Mouse (Mus musculus) limb, embryonic 13.5 days (tissue): ENCODE measurements at regions not wholly inside any gene's neighbourhood (a gene's known extent, or its start where the extent isn't known, plus 50 kb on each side); places are given as distances from the start of the nearest gene placed in this dataset.

Source experiments
- ATAC-seq: fragments of 200-750 bp; cut with Nextera tagmentation; 2 replicates; pipeline ENCODE4 v1.8.0; 2017; ENCODE audit warnings: low read depth, moderate number of reproducible peaks, moderate TSS enrichment; ENCODE audit not compliant: low FRiP score
- H3K27ac ChIP-seq: fragments of 300-500 bp; sonication (generic); 2 replicates; pipeline ENCODE4 v1.5.1; 2015; ENCODE audit warnings: inconsistent platforms, mild to moderate bottlenecking, moderate library complexity
- H3K27me3 ChIP-seq: fragments of 300-500 bp; sonication (generic); 2 replicates; pipeline ENCODE4 v1.6.1; 2015; ENCODE audit warnings: mild to moderate bottlenecking, inconsistent platforms
- H3K36me3 ChIP-seq: fragments of 300-500 bp; sonication (generic); 2 replicates; pipeline ENCODE4 v1.6.1; 2015; ENCODE audit warnings: inconsistent platforms, mild to moderate bottlenecking, moderate library complexity
- H3K4me1 ChIP-seq: fragments of 300-500 bp; sonication (generic); 2 replicates; pipeline ENCODE4 v1.6.1; 2015; ENCODE audit warnings: inconsistent platforms
- H3K4me2 ChIP-seq: fragments of 300-500 bp; sonication (generic); replicated peaks from 2 replicates; pipeline ENCODE4 v1.6.1; 2015; ENCODE audit warnings: inconsistent platforms, mild to moderate bottlenecking, moderate library complexity
- H3K4me3 ChIP-seq: fragments of 300-500 bp; sonication (generic); 2 replicates; pipeline ENCODE4 v1.5.1; 2015; ENCODE audit warnings: moderate library complexity, mild to moderate bottlenecking, inconsistent platforms
- H3K9ac ChIP-seq: fragments of 300-500 bp; sonication (generic); 2 replicates; pipeline ENCODE4 v1.6.1; 2015; ENCODE audit warnings: mild to moderate bottlenecking, inconsistent platforms
- H3K9me3 ChIP-seq: fragments of 300-500 bp; sonication (generic); 2 replicates; pipeline ENCODE4 v1.6.1; 2016; ENCODE audit warnings: inconsistent platforms
- WGBS: fragments of 180-500 bp; shearing (Covaris S2); methylation state at CpG from one replicate; pipeline ENCODE4 v1.1.7; 2015; 5-methylcytosine and 5-hydroxymethylcytosine counted together

GRCm38 (mm10) chr6:66300189-66300588 is 235.0 kb upstream of the Mad2l1 start:
- H3K4me1 ChIP-seq, result no peaks in the 10 kb centered on the region
- H3K27me3 ChIP-seq, result no peaks in the 10 kb centered on the region
- H3K9ac ChIP-seq, result no peak overlapping the region
- H3K4me3 ChIP-seq, result no peak overlapping the region
- no peak overlapping the region for H3K27ac ChIP-seq
- no peak for ATAC-seq
- H3K9me3 ChIP-seq, result no peaks in the 10 kb centered on the region
- no peak overlapping the region for H3K4me2 ChIP-seq
- no peaks in the 10 kb centered on the region for H3K36me3 ChIP-seq

GRCm38 (mm10) chr6:66344848-66345247 is 190.3 kb upstream of the Mad2l1 start:
- Histone ChIP-seq H3K4me3 (no peak overlapping the region), H3K9ac (no peak overlapping the region), H3K36me3 (no peaks in the 10 kb centered on the region), H3K27ac (no peak overlapping the region), H3K27me3 (no peaks in the 10 kb centered on the region), H3K9me3 (no peaks in the 10 kb centered on the region), H3K4me2 (no peak overlapping the region), H3K4me1 (no peaks in the 10 kb centered on the region)
- ATAC-seq, result no peak
- WGBS, result 91% methylated on average over 2 of the region's 2 CpGs

GRCm38 (mm10) chr6:66347356-66347755 is 187.8 kb upstream of the Mad2l1 start:
- 87% methylated on average over 2 of the region's 2 CpGs for WGBS

GRCm38 (mm10) chr6:66361130-66361529 is 174.1 kb upstream of the Mad2l1 start:
- no peaks in the 10 kb centered on the region for H3K27me3 ChIP-seq
- no peak overlapping the region for H3K4me3 ChIP-seq
- no peak overlapping the region for H3K27ac ChIP-seq
- no peaks in the 10 kb centered on the region for H3K36me3 ChIP-seq
- 62% methylated on average over 3 of the region's 3 CpGs for WGBS
- no peak overlapping the region for H3K9ac ChIP-seq
- no peaks in the 10 kb centered on the region for H3K9me3 ChIP-seq
- 0 out of 2 replicates have a peak, but pooled peaks cover 3% of the 10 kb centered on the region for H3K4me1 ChIP-seq
- ATAC-seq, result no peak
- no peak overlapping the region for H3K4me2 ChIP-seq

More at GRCm38 (mm10) chr6:66347356-66347755, 187.8 kb upstream of the Mad2l1 start:
- Histone ChIP-seq H3K27ac (no peak overlapping the region), H3K9me3 (no peaks in the 10 kb centered on the region), H3K36me3 (no peaks in the 10 kb centered on the region), H3K9ac (no peak overlapping the region), H3K4me3 (no peak overlapping the region), H3K4me1 (no peaks in the 10 kb centered on the region), H3K27me3 (no peaks in the 10 kb centered on the region), H3K4me2 (no peak overlapping the region)
- ATAC-seq, result no peak

- H3K4me2 ChIP-seq, result no peak overlapping the region
- no peak overlapping the region for H3K9ac ChIP-seq
- no peaks in the 10 kb centered on the region for H3K9me3 ChIP-seq
- H3K27me3 ChIP-seq, result no peaks in the 10 kb centered on the region
- H3K4me3 ChIP-seq, result no peak overlapping the region
- no peaks in the 10 kb centered on the region for H3K36me3 ChIP-seq
- H3K27ac ChIP-seq, result no peak overlapping the region; the same call in 1 of the 2 replicates
- peak; percentile 66; the same call in 1 of the 2 replicates for ATAC-seq
- H3K4me1 ChIP-seq, result peaks cover 4% of the 10 kb centered on the region; the same call in 1 of the 2 replicates
Measured at GRCm38 (mm10) chr6:66367263-66367662, 167.9 kb upstream of the Mad2l1 start.

- no peaks in the 10 kb centered on the region for H3K27me3 ChIP-seq
- H3K27ac ChIP-seq, result no peak overlapping the region
- ATAC-seq, result no peak
- H3K4me2 ChIP-seq, result no peak overlapping the region
- WGBS, result 53% methylated on average over 1 of the region's 1 CpGs
- H3K36me3 ChIP-seq, result no peaks in the 10 kb centered on the region
- H3K4me1 ChIP-seq, result peaks cover 11% of the 10 kb centered on the region; the same call in 1 of the 2 replicates
- H3K9ac ChIP-seq, result no peak overlapping the region
- H3K4me3 ChIP-seq, result no peak overlapping the region
- no peaks in the 10 kb centered on the region for H3K9me3 ChIP-seq
Measured at GRCm38 (mm10) chr6:66381279-66381934, 153.8 kb upstream of the Mad2l1 start.

GRCm38 (mm10) chr6:66382347-66383010 is 152.7 kb upstream of the Mad2l1 start:
- H3K27me3 ChIP-seq, result no peaks in the 10 kb centered on the region
- H3K4me2 ChIP-seq, result no peak overlapping the region
- H3K27ac ChIP-seq, result no peak overlapping the region
- WGBS, result 56% methylated on average over 2 of the region's 2 CpGs
- peaks cover 11% of the 10 kb centered on the region; the same call in 1 of the 2 replicates for H3K4me1 ChIP-seq
- H3K9me3 ChIP-seq, result no peaks in the 10 kb centered on the region
- no peaks in the 10 kb centered on the region for H3K36me3 ChIP-seq
- H3K4me3 ChIP-seq, result no peak overlapping the region
- H3K9ac ChIP-seq, result no peak overlapping the region
- ATAC-seq, result peak; percentile 72; the same call in 1 of the 2 replicates

- Histone ChIP-seq H3K27me3 (no peaks in the 10 kb centered on the region), H3K9ac (no peak overlapping the region), H3K4me3 (no peak overlapping the region), H3K9me3 (no peaks in the 10 kb centered on the region), H3K36me3 (no peaks in the 10 kb centered on the region), H3K4me2 (no peak overlapping the region), H3K27ac (no peak overlapping the region), H3K4me1 (no peaks in the 10 kb centered on the region)
- no peak for ATAC-seq
- 93% methylated on average over 4 of the region's 4 CpGs for WGBS
Measured at GRCm38 (mm10) chr6:66395147-66395546, 140.0 kb upstream of the Mad2l1 start.

GRCm38 (mm10) chr6:66397411-66397810 is 137.8 kb upstream of the Mad2l1 start:
- H3K4me1 ChIP-seq, result peaks cover 9% of the 10 kb centered on the region; the same call in 1 of the 2 replicates
- no peak overlapping the region for H3K27ac ChIP-seq
- H3K4me3 ChIP-seq, result no peak overlapping the region
- H3K27me3 ChIP-seq, result no peaks in the 10 kb centered on the region
- ATAC-seq, result no peak
- no peak overlapping the region for H3K4me2 ChIP-seq
- WGBS, result 63% methylated on average over 8 of the region's 8 CpGs
- no peaks in the 10 kb centered on the region for H3K36me3 ChIP-seq
- no peaks in the 10 kb centered on the region for H3K9me3 ChIP-seq
- H3K9ac ChIP-seq, result no peak overlapping the region

GRCm38 (mm10) chr6:66398674-66399073 is 136.5 kb upstream of the Mad2l1 start:
- ATAC-seq, result no peak
- no peaks in the 10 kb centered on the region for H3K36me3 ChIP-seq
- no peaks in the 10 kb centered on the region for H3K27me3 ChIP-seq
- WGBS, result 91% methylated on average over 3 of the region's 3 CpGs
- no peak overlapping the region for H3K27ac ChIP-seq
- H3K9me3 ChIP-seq, result no peaks in the 10 kb centered on the region
- no peak overlapping the region for H3K4me3 ChIP-seq
- no peak overlapping the region for H3K9ac ChIP-seq
- H3K4me1 ChIP-seq, result peaks cover 9% of the 10 kb centered on the region; the same call in 1 of the 2 replicates
- H3K4me2 ChIP-seq, result no peak overlapping the region

- H3K9me3 ChIP-seq, result no peaks in the 10 kb centered on the region
- no peak for ATAC-seq
- no peak overlapping the region for H3K9ac ChIP-seq
- H3K27ac ChIP-seq, result no peak overlapping the region
- 69% methylated on average over 4 of the region's 4 CpGs for WGBS
- H3K36me3 ChIP-seq, result no peaks in the 10 kb centered on the region
- H3K27me3 ChIP-seq, result no peaks in the 10 kb centered on the region
- peaks cover 9% of the 10 kb centered on the region; the same call in 1 of the 2 replicates for H3K4me1 ChIP-seq
- no peak overlapping the region for H3K4me2 ChIP-seq
- no peak overlapping the region for H3K4me3 ChIP-seq
Measured at GRCm38 (mm10) chr6:66399091-66399755, 136.0 kb upstream of the Mad2l1 start.

GRCm38 (mm10) chr6:66401468-66401867 is 133.7 kb upstream of the Mad2l1 start:
- H3K4me2 ChIP-seq, result 0 out of 2 replicates have a peak overlapping the region, but pooled peaks have one; percentile 14
- no peaks in the 10 kb centered on the region for H3K27me3 ChIP-seq
- ATAC-seq, result no peak

More at GRCm38 (mm10) chr6:66401468-66401867, 133.7 kb upstream of the Mad2l1 start:
- WGBS, result 35% methylated on average over 5 of the region's 5 CpGs
- H3K9me3 ChIP-seq, result no peaks in the 10 kb centered on the region
- no peak overlapping the region for H3K9ac ChIP-seq
- H3K27ac ChIP-seq, result peak overlapping the region; percentile 33; the same call in 1 of the 2 replicates
- H3K4me1 ChIP-seq, result peaks cover 9% of the 10 kb centered on the region; the same call in 1 of the 2 replicates
- no peak overlapping the region for H3K4me3 ChIP-seq
- H3K36me3 ChIP-seq, result no peaks in the 10 kb centered on the region
